Mouse (Mus musculus) lung, embryonic 14.5 days (tissue): Measurements from ENCODE around the gene Cyp2c54. TPM values are rescaled to one million over a fixed set of nuclear protein-coding genes. Genes with fewer than 3 reads are reported as not detected.
"Not testable (repeated sequence)": the region's sequence is repeated elsewhere in the genome, so short reads cannot be mapped to it uniquely, and the experiment has no call there.

ENCODE experiments used
- ATAC-seq: fragments of 200-750 bp; cut with Nextera tagmentation; 2 replicates; pipeline ENCODE4 v1.8.0; 2017; ENCODE audit warnings: mild to moderate bottlenecking, moderate TSS enrichment, moderate library complexity; ENCODE audit not compliant: insufficient read depth
- DNase-seq: peaks from one replicate; pipeline ENCODE4 v3.0.0-alpha.2; 2015
- H3K27ac ChIP-seq: fragments of 300-500 bp; sonication (generic); 2 replicates; pipeline ENCODE4 v1.5.1; 2014; ENCODE audit warnings: low read depth, mild to moderate bottlenecking, moderate library complexity
- H3K27me3 ChIP-seq: fragments of 300-500 bp; sonication (generic); 2 replicates; pipeline ENCODE4 v1.6.1; 2014; ENCODE audit warnings: low read length, control low read depth; ENCODE audit not compliant: insufficient read depth
- H3K36me3 ChIP-seq: fragments of 300-500 bp; sonication (generic); 2 replicates; pipeline ENCODE4 v1.6.1; 2014; ENCODE audit warnings: control low read depth; ENCODE audit not compliant: insufficient read depth
- H3K4me1 ChIP-seq: fragments of 300-500 bp; sonication (generic); 2 replicates; pipeline ENCODE4 v1.6.1; 2014; ENCODE audit warnings: antibody characterized with exemption, control low read depth; ENCODE audit not compliant: insufficient read depth
- H3K4me2 ChIP-seq: fragments of 300-500 bp; sonication (generic); 2 replicates; pipeline ENCODE4 v1.6.1; 2014; ENCODE audit warnings: mild to moderate bottlenecking
- H3K4me3 ChIP-seq: fragments of 300-500 bp; sonication (generic); 2 replicates; pipeline ENCODE4 v1.5.1; 2014; ENCODE audit warnings: low read depth, low read length
- H3K9ac ChIP-seq: fragments of 300-500 bp; sonication (generic); 2 replicates; pipeline ENCODE4 v1.6.1; 2014
- H3K9me3 ChIP-seq: fragments of 300-500 bp; sonication (generic); 2 replicates; pipeline ENCODE4 v1.6.1; 2016; ENCODE audit warnings: low read depth, low read length, control low read depth
- CTCF ChIP-seq: IDR thresholded peaks from 2 replicates; pipeline ENCODE4 v1.5.1; 2016; ENCODE audit warnings: antibody characterized with exemption, low read depth
- WGBS: fragments of 180-500 bp; shearing (Covaris S2); extraction: QIAGEN DNeasy Blood & Tissue Kit; methylation state at CpG from one replicate; pipeline ENCODE4 v1.1.7; 2014; 5-methylcytosine and 5-hydroxymethylcytosine counted together
- polyA plus RNA-seq: library from polyadenylated mRNA; unstranded; fragments of >200 nt; fragmentation: Nextera tagmentation; extraction: Ambion mirVana; gene quantifications from 2 replicates; pipeline ENCODE4 v1.2.1, GENCODE M21; 2014

The Cyp2c54 gene
- polyA plus RNA-seq = not detected in 2 replicates

DNA sequence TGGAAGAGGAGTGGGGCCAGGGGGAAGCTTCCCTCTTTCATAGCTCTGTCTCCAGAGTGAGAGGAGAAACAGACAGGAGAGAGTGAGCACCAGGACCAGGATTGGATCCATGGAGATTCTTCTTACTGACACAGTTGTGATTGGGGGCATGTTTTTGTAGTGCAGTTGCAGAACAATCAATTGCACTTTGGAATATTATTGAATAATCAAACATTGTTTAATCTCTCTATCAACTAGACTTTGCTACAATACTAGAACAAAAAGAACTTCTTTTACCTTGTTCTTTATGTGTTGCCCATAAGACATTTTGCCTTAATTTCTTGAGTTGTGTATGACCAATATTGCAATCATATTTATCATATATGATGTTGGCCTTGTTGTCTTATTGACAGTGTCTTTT, at the start of gene Cyp2c54:
TSS of gene Cyp2c54 (minus strand) at position 127 of the 400 bp plus-strand sequence.
- H3K27me3 ChIP-seq = no peaks in the 10 kb centered on the region
- DNase-seq (no peak), ATAC-seq (no peak)
- no peak within 1 kb of the TSS for H3K4me2 ChIP-seq
- H3K4me3 ChIP-seq = no peak within 1 kb of the TSS
- H3K4me1 ChIP-seq = no peaks in the 10 kb centered on the region
- TF ChIP-seq CTCF = no peak
- H3K36me3 ChIP-seq = no peaks in the 10 kb centered on the region
- H3K9me3 ChIP-seq = no peaks in the 10 kb centered on the region
- H3K27ac ChIP-seq = no peak within 1 kb of the TSS
- no peak within 1 kb of the TSS for H3K9ac ChIP-seq

DNA sequence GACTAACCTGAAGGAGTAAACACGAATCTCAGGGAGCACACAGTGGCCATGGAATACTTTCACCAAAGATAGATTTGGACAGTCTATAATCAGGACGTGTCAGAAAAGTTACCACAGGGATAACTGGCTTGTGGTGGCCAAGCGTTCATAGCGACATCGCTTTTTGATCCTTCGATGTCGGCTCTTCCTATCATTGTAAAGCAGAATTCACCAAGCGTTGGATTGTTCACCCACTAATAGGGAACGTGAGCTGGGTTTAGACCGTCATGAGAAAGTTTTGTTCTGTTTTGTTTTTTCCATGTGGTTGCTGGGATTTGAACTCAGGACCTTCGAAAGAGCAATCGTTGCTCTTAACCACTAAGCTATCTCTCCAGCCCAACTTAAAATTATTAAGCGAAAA, 46.0 kb upstream of the Cyp2c54 start:
- DNase-seq, H3K4me1 ChIP-seq, ATAC-seq, H3K27ac ChIP-seq, H3K36me3 ChIP-seq, H3K4me3 ChIP-seq, H3K9me3 ChIP-seq, H3K4me2 ChIP-seq, H3K9ac ChIP-seq, H3K27me3 ChIP-seq: not testable (repeated sequence)
- 79% methylated on average over 13 of the region's 13 CpGs for WGBS

DNA sequence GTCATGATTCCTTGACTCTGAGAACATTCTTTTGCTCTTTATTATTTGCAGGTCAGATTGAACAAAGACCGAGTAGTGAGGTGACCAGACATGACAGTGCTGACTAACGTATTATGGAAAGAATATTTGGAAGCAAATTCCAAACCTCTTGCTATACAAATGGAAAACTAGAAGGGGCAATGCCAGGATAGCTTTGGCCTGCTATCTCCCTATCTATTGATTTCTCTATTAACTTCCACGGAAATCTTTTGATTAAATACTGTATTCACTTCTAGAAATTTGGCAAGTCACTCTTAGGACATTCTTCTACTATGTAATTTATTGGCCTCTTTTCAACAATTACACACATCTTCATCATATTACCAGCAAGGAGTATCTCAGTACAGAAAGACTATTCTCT, 17.5 kb upstream of the Cyp2c54 start:
- WGBS = 68% methylated on average over 3 of the region's 3 CpGs
- ATAC-seq (no peak), DNase-seq (no peak)
- Histone ChIP-seq H3K4me1 (no peaks in the 10 kb centered on the region), H3K27me3 (no peaks in the 10 kb centered on the region), H3K4me3 (no peak overlapping the region), H3K9me3 (no peaks in the 10 kb centered on the region), H3K4me2 (no peak overlapping the region), H3K9ac (no peak overlapping the region), H3K27ac (no peak overlapping the region), H3K36me3 (no peaks in the 10 kb centered on the region)
- no peak for TF ChIP-seq CTCF

DNA sequence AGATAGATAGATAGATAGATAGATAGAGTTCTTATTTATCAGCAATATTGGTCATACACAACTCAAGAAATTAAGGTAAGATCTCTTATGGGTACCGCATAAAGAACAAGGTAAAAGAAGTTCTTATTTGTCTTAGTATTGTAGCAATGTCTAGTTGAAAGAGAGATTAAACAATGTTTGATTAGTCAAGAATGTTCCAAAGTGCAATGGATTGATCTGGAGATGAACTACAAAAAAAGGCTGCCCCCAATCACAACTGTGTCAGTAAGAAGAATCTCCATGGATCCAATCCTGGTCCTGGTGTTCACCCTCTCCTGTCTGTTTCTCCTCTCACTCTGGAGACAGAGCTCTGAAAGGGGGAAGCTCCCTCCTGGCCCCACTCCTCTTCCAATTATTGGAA, 15.8 kb upstream of the Cyp2c54 start, which contains the start of gene Cyp2c50:
TSS of gene Cyp2c50 (plus strand) at position 268 of the 400 bp plus-strand sequence.
- H3K27ac ChIP-seq, H3K9ac ChIP-seq, ATAC-seq, H3K4me3 ChIP-seq, DNase-seq, H3K4me1 ChIP-seq, H3K4me2 ChIP-seq, H3K36me3 ChIP-seq, H3K9me3 ChIP-seq, H3K27me3 ChIP-seq: not testable (repeated sequence)
- 92% methylated on average over 1 of the region's 1 CpGs for WGBS

DNA sequence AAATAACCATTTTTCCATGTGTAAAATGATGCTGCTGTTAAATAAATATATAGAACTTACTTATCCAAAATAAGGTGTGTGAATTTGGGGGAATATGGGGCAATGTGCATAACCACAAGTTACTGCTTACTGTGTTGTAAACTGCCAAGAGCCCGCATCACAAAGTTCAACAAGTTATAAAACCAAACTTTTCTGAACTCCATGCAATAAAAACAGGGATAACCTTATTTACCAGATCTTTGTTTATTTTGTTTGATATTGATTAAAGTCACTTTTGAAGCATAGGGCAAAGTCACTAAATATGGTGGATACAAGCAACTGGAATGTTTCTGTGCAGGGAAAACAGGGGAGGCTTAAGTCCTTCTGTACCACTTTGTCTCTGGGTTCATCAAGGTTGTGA, 14.8 kb upstream of the Cyp2c54 start:
- H3K4me1 ChIP-seq = no peaks in the 10 kb centered on the region
- no peaks in the 10 kb centered on the region for H3K27me3 ChIP-seq
- no peak overlapping the region for H3K27ac ChIP-seq
- 82% methylated on average over 1 of the region's 1 CpGs for WGBS
- no peak overlapping the region for H3K4me2 ChIP-seq
- no peak for TF ChIP-seq CTCF
- H3K9ac ChIP-seq = no peak overlapping the region
- ATAC-seq (no peak), DNase-seq (no peak)
- no peak overlapping the region for H3K4me3 ChIP-seq
- H3K36me3 ChIP-seq = no peaks in the 10 kb centered on the region
- H3K9me3 ChIP-seq = no peaks in the 10 kb centered on the region

DNA sequence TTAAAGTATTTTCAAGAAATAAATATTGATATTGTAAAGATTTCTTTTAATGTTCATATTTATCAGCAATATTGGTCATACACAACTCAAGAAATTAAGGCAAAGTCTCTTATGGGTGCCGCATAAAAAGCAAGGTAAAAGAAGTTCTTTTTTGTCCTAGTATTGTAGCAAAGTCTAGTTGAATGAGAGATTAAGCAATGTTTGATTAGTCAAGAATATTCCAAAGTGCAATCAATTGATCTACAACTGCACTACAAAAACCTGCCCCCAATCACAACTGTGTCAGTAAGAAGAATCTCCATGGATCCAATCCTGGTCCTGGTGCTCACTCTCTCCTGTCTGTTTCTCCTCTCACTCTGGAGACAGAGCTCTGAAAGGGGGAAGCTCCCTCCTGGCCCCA, 81.5 kb downstream of the Cyp2c54 start, which contains the start of gene Cyp2c37:
TSS of gene Cyp2c37 (plus strand) at position 285 of the 400 bp plus-strand sequence.
- DNase-seq, H3K27me3 ChIP-seq, H3K4me1 ChIP-seq, H3K36me3 ChIP-seq, H3K27ac ChIP-seq, H3K4me2 ChIP-seq, H3K9ac ChIP-seq, H3K4me3 ChIP-seq, H3K9me3 ChIP-seq, ATAC-seq: not testable (repeated sequence)
- 98% methylated on average over 1 of the region's 1 CpGs for WGBS

DNA sequence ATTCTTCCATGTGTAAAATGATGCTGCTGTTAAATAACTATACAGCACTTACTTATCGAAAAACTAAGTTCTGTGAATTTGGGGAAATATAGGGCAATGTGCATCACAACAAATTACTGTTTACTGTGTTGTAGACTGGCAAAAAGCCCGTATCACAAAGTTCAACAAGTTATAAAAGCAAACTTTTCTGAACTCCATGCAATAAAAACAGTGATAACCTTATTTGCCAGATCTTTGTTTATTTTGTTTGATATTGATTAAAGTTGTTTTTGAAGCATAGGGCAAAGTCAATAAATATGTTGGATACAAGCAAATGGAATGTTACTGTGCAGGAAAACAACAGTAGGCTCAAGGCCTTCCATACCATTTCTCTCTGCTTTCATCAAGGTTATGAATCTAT, 84.2 kb downstream of the Cyp2c54 start:
- DNase-seq (no peak), ATAC-seq (no peak)
- no peaks in the 10 kb centered on the region for H3K9me3 ChIP-seq
- no peak overlapping the region for H3K4me2 ChIP-seq
- no peak overlapping the region for H3K27ac ChIP-seq
- no peaks in the 10 kb centered on the region for H3K4me1 ChIP-seq
- no peaks in the 10 kb centered on the region for H3K36me3 ChIP-seq
- no peak for TF ChIP-seq CTCF
- H3K4me3 ChIP-seq = no peak overlapping the region
- 59% methylated on average over 2 of the region's 2 CpGs for WGBS
- H3K9ac ChIP-seq = no peak overlapping the region
- H3K27me3 ChIP-seq = no peaks in the 10 kb centered on the region

Other genes starting within 250 kb of the Cyp2c54 start
- gene Cyp2c69, start 187.0 kb downstream of the Cyp2c54 start, polyA plus RNA-seq = not detected in 2 replicates
- gene Cyp2c37, start 81.4 kb downstream of the Cyp2c54 start, polyA plus RNA-seq = not detected in 2 replicates
- not detected in 2 replicates for gene Cyp2c50, start 15.9 kb upstream of the Cyp2c54 start, polyA plus RNA-seq
- not detected in 2 replicates for gene Cyp2c70, start 113.5 kb upstream of the Cyp2c54 start, polyA plus RNA-seq
- 130 and 135 TPM in 2 replicates for gene Pdlim1, start 198.0 kb upstream of the Cyp2c54 start, polyA plus RNA-seq